Mouse (Mus musculus) liver, embryonic 14.5 days (tissue): Measurements from ENCODE around the gene Tomm7. TPM values are rescaled to one million over a fixed set of nuclear protein-coding genes. Genes with fewer than 3 reads are reported as not detected.

Experiments used
- ATAC-seq: fragments of 200-750 bp; cut with Nextera tagmentation; 2 replicates; pipeline ENCODE4 v1.8.0; 2017; ENCODE audit warnings: moderate number of reproducible peaks, mild to moderate bottlenecking, moderate library complexity; ENCODE audit not compliant: insufficient read depth
- DNase-seq, 3 experiments: peaks; one replicate each; pipeline ENCODE4 v3.0.0-alpha.2; 2012 to 2013; ENCODE audit warnings: low read depth in 3 of 3, low spot score in 3 of 3
- H3K27ac ChIP-seq: fragments of 300-500 bp; sonication (generic); 2 replicates; pipeline ENCODE4 v1.5.1; 2014; ENCODE audit warnings: moderate library complexity, mild to moderate bottlenecking, control low read depth, inconsistent platforms
- H3K27me3 ChIP-seq: fragments of 300-500 bp; sonication (generic); 2 replicates; pipeline ENCODE4 v1.6.1; 2014; ENCODE audit warnings: mild to moderate bottlenecking, low read length, moderate library complexity; ENCODE audit not compliant: control insufficient read depth, insufficient read depth
- H3K36me3 ChIP-seq: fragments of 300-500 bp; sonication (generic); replicated peaks from 2 replicates; pipeline ENCODE4 v1.6.1; 2014; ENCODE audit warnings: low read depth; ENCODE audit not compliant: control insufficient read depth, insufficient read depth
- H3K4me1 ChIP-seq, 2 experiments: fragments of 200-500 bp in 1 of 2; fragments of 300-500 bp in 1 of 2; sonication (generic) in 1 of 2; replicated peaks; 2 replicates each; pipeline ENCODE4 v1.6.1; 2012 to 2014; ENCODE audit warnings: antibody characterized with exemption in 1 of 2, inconsistent platforms in 1 of 2, low read length in 1 of 2; ENCODE audit not compliant: control insufficient read depth in 2 of 2, insufficient read depth in 2 of 2
- H3K4me2 ChIP-seq: fragments of 300-500 bp; sonication (generic); 2 replicates; pipeline ENCODE4 v1.6.1; 2014; ENCODE audit warnings: low read depth, mild to moderate bottlenecking, control low read depth, moderate library complexity
- H3K4me3 ChIP-seq, 2 experiments: fragments of 200-500 bp in 1 of 2; fragments of 300-500 bp in 1 of 2; sonication (generic) in 1 of 2; 2 replicates each; pipeline ENCODE4 v1.5.1; 2012 to 2014; ENCODE audit warnings: low read depth in 2 of 2, low read length in 2 of 2, mild to moderate bottlenecking in 2 of 2, control low read depth in 1 of 2, inconsistent platforms in 1 of 2, moderate library complexity in 1 of 2; ENCODE audit not compliant: insufficient read depth in 1 of 2
- H3K9ac ChIP-seq: fragments of 300-500 bp; sonication (generic); replicated peaks from 2 replicates; pipeline ENCODE4 v1.6.1; 2014; ENCODE audit warnings: mild to moderate bottlenecking, control low read depth, moderate library complexity
- H3K9me3 ChIP-seq: fragments of 300-500 bp; sonication (generic); 2 replicates; pipeline ENCODE4 v1.6.1; 2016; ENCODE audit warnings: low read length, mixed read lengths; ENCODE audit not compliant: control insufficient read depth
- CTCF ChIP-seq: IDR thresholded peaks from 2 replicates; pipeline ENCODE4 v1.5.1; 2016; ENCODE audit warnings: antibody characterized with exemption, low read depth, control low read depth
- EP300 ChIP-seq: IDR thresholded peaks from 2 replicates; pipeline ENCODE4 v1.6.1; 2016; ENCODE audit warnings: antibody characterized with exemption, low read depth
- WGBS: fragments of 180-500 bp; shearing (Covaris S2); extraction: QIAGEN DNeasy Blood & Tissue Kit; methylation state at CpG from one replicate; pipeline ENCODE4 v1.1.7; 2014; ENCODE audit not compliant: insufficient replicate concordance; 5-methylcytosine and 5-hydroxymethylcytosine counted together
- polyA plus RNA-seq, 2 experiments: library from polyadenylated mRNA; depleted of rRNA in 1 of 2; stranded (reverse) in 1 of 2; unstranded in 1 of 2; fragments of >200 nt; fragmentation: Nextera tagmentation in 1 of 2; extraction: Ambion mirVana in 1 of 2; gene quantifications; 2 replicates each; pipeline versions ENCODE4 v1.2.1 to v1.2.3; 2012 to 2014

The Tomm7 gene
- polyA plus RNA-seq, 2 experiments, result 58.7 to 82.8 TPM

DNA sequence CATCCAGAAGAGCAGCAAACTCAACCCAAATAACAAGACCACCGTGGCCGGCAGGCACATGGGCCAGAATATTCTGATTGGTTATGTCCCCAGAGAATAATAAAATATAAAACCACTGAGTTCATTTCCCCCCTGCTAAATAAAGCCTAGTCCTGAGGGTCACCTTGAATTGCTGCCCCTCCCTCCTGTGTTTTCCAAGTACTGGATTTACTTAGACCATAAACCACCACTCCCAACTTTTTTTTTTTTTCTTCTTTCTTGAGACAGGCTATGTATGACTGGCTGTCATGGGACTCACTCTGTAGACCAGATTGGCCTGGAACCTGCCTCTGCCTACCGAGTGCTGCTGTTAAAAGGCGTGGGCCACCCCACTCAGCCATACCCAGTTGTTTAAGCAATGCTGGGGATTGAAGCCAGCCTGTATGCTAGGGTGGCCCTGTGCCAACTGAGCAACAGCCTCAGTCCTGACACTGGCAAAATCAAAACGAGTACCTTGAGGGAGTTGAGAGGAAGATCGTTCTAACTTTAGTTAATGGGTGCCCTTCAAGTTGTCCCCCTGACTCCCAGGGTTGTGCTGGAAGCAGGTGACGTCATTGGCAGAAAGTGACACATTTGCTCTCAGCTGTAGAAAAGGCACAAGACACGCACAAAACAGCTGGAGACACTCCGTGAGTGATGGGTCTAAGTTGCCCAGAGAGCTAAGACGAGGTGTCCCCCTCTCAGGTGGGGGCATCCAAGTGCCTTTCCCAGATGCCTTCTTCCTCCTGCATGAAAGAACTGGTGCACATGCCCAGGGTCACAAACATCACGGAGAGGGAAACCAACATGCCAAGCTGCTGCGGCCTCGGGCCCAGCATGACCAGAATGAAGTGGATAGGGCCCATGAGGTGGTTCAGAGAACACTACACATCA lies 20.3 kb upstream of the Tomm7 start:
- no peak for ATAC-seq

DNA sequence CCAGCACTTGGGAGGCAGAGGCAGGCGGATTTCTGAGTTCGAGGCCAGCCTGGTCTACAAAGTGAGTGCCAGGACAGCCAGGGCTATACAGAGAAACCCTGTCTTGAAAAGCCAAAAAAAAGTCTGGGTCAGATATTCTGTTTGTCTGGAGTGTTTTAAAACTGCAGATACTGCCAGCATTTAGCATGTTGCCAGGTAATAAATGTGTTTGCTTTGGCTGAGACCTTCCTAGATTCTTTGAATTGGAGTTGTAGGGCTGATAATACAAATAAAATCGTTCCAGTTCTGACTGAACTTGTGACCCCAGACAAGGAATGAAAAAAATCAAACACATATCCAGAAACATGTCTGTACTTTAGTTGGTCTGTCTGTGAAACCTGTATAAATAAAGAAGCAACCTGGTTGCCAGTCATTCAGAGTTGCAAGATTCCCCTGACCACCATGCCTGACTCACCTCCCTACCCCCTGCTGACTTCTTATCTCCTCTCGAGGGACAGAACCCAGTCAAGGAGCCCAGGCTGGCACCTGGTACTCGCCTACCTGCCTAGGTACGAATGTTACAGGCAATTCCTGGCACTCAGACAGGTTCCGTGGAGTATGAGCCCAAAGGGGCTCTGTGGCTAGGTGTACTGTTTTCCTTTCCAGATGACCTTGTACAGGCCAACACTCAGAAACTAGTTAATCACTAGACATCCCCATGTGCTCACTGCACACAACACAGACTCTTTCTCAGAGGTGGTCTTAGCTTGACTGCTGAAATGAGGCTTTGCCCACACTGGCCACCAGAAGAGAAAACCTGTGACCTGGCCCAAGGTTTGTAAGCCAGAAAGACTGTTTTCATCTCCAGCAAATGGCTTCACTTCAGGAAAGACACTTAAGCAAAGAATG lies 19.4 kb upstream of the Tomm7 start:
- H3K36me3 ChIP-seq, result no peaks in the 10 kb centered on the region; the same call in 1 of the 2 replicates
- TF ChIP-seq CTCF (no peak), EP300 (no peak)
- no peak overlapping the region for H3K4me3 ChIP-seq
- WGBS, result 67% methylated on average over 7 of the region's 7 CpGs
- no peak overlapping the region for H3K9ac ChIP-seq
- ATAC-seq, result no peak
- no peak for DNase-seq
- no peaks in the 10 kb centered on the region for H3K4me1 ChIP-seq
- no peak overlapping the region for H3K4me2 ChIP-seq
- H3K27me3 ChIP-seq, result no peaks in the 10 kb centered on the region
- no peaks in the 10 kb centered on the region for H3K9me3 ChIP-seq
- no peak overlapping the region for H3K27ac ChIP-seq

More for the DNA sequence above, 20.3 kb upstream of the Tomm7 start:
- Histone ChIP-seq H3K4me2 (no peak overlapping the region), H3K4me1 (no peaks in the 10 kb centered on the region), H3K36me3 (no peaks in the 10 kb centered on the region; the same call in 1 of the 2 replicates), H3K4me3 (no peak overlapping the region), H3K9me3 (no peaks in the 10 kb centered on the region), H3K27me3 (no peaks in the 10 kb centered on the region), H3K27ac (no peak overlapping the region), H3K9ac (no peak overlapping the region)
- no peak for DNase-seq
- WGBS, result 64% methylated on average over 13 of the region's 13 CpGs
- TF ChIP-seq EP300, result no peak
- TF ChIP-seq CTCF, result no peak

DNA sequence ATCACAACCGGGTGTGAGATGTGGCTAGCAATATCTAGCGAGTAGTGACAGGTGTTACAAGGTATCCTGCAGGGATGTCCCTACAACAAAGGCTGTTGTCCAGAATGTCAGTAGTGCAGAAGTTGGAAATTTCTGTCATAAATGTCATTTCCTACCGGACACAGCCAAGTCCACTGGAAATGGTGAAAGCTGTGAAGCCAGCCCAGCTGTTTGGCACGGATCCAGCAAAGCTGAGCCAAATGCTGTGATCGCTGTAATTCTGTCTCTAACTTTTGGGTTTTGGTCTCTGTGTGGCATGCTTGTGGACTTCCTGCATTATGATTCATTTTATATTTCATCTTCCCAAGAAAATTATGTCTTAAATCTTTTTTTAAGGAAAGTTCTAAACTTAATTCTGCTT lies 18.3 kb upstream of the Tomm7 start:
- H3K4me3 ChIP-seq, result no peak overlapping the region
- H3K4me1 ChIP-seq, result no peaks in the 10 kb centered on the region
- no peaks in the 10 kb centered on the region for H3K27me3 ChIP-seq
- no peak for TF ChIP-seq EP300
- no peak for TF ChIP-seq CTCF
- H3K27ac ChIP-seq, result no peak overlapping the region
- DNase-seq (no peak), ATAC-seq (no peak)
- H3K9me3 ChIP-seq, result no peaks in the 10 kb centered on the region
- WGBS, result 64% methylated on average over 5 of the region's 5 CpGs
- H3K9ac ChIP-seq, result no peak overlapping the region
- H3K36me3 ChIP-seq, result no peaks in the 10 kb centered on the region; the same call in 1 of the 2 replicates
- no peak overlapping the region for H3K4me2 ChIP-seq

DNA sequence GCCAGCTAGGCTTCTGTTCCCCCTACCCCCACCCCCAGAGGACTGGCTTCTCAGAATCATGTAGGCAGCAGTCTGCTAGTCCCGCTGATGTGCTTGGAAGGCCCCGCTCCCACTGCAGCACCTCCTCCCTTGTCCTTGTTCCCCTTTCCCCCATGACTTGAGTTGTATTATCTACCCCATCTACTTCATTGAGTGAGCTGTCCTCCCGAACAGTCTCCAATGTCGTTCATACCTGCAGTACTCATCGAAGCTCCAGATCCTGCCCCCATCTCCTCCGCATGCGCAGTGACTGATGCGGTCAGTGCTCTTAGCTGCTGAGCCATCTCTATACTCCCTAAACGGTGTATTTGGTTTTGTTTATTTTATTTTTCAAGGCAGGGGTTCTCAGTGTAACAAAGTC lies 17.8 kb upstream of the Tomm7 start:
- WGBS, result 75% methylated on average over 9 of the region's 9 CpGs
- no peaks in the 10 kb centered on the region; the same call in 1 of the 2 replicates for H3K36me3 ChIP-seq
- H3K9me3 ChIP-seq, result no peaks in the 10 kb centered on the region
- H3K27me3 ChIP-seq, result no peaks in the 10 kb centered on the region
- H3K27ac ChIP-seq, result no peak overlapping the region
- DNase-seq (no peak), ATAC-seq (no peak)
- no peaks in the 10 kb centered on the region for H3K4me1 ChIP-seq
- H3K4me3 ChIP-seq, result no peak overlapping the region
- no peak for TF ChIP-seq EP300
- TF ChIP-seq CTCF, result no peak
- H3K9ac ChIP-seq, result no peak overlapping the region
- H3K4me2 ChIP-seq, result no peak overlapping the region

- 65% methylated on average over 5 of the region's 5 CpGs for WGBS
- no peaks in the 10 kb centered on the region for H3K27me3 ChIP-seq
- H3K4me3 ChIP-seq, result no peak overlapping the region
- ATAC-seq, result no peak
- no peak for TF ChIP-seq EP300
- no peak for TF ChIP-seq CTCF
- H3K36me3 ChIP-seq, result peaks cover 11% of the 10 kb centered on the region
- no peaks in the 10 kb centered on the region for H3K4me1 ChIP-seq
- no peaks in the 10 kb centered on the region for H3K9me3 ChIP-seq
- H3K4me2 ChIP-seq, result no peak overlapping the region
- DNase-seq, result no peak
- H3K27ac ChIP-seq, result no peak overlapping the region
- H3K9ac ChIP-seq, result no peak overlapping the region
These were observed 15.9 kb upstream of the Tomm7 start for GRCm38 (mm10) chr5:23859896-23860295.
